ENCODE assay signal across 8 mouse cellular contexts in the genomic region with DNA sequence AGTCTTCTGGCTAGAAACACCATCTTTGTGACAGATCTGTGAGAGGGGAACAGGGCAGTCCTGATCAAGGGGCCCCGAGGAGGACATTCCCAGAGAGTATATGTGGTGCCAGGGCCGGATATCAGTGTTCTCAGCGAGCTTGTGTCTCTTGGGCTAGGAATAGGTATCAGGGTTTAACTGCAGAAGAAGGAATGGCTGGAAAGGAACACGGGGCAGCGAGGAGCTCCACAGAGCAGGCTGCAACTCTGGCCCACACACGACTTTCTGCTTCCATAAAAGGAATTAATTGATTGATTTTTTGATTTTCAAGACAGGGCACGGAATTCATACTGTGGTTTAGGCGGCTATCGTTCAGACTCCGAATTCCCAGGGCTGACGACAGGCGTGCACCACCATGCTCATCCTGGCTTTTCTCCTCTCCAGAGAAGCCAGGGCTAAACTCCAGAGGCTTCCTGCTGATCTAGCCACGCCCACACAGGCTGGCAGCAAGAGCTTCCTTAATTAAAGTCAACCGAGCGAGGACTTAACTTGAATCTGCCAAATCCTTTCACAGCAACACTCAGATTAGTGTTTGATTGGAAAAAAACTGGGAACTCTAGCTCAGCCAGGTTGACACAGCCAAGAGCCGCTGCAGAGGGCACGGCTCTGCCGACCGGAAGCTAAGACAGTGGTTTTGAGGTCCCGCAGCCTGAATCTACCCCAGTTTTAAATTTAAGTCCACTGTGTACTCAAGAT.
DNase-seq lines count a peak whose midpoint lies in the region; ATAC-seq lines count a peak whose summit lies in the region.

No protein-coding gene starts in this region.

- H3K27ac ChIP-seq in embryonic facial prominence, embryonic 14.5 days (replicated peaks; ENCODE audit: low read depth, low read length), result no peak overlapping the region
- H3K27ac ChIP-seq in liver, embryonic 15.5 days (replicated peaks), result no peak overlapping the region
- H3K27ac ChIP-seq in neural tube, embryonic 12.5 days, result no peak overlapping the region

- ATAC-seq in embryonic facial prominence, embryonic 14.5 days (ENCODE audit: low read depth), result peak; percentile 85
- no peak for ATAC-seq in liver, embryonic 15.5 days (ENCODE audit: insufficient read depth)
- ATAC-seq in neural tube, embryonic 12.5 days (ENCODE audit: low FRiP score, low read depth), result peak; percentile 75

- H3K36me3 ChIP-seq in embryonic facial prominence, embryonic 14.5 days (ENCODE audit: control insufficient read depth, insufficient read depth, low read length), result no peaks in the 10 kb centered on the region
- H3K36me3 ChIP-seq in liver, embryonic 15.5 days (replicated peaks), result no peaks in the 10 kb centered on the region
- no peaks in the 10 kb centered on the region for H3K36me3 ChIP-seq in neural tube, embryonic 12.5 days

- WGBS in embryonic facial prominence, embryonic 14.5 days, result 7% methylated on average over 20 of the region's 20 CpGs
- 10% methylated on average over 20 of the region's 20 CpGs for WGBS in liver, embryonic 15.5 days (ENCODE audit: insufficient replicate concordance)
- WGBS in neural tube, embryonic 12.5 days, result 8% methylated on average over 20 of the region's 20 CpGs

- intact Hi-C loops in heart, postnatal 10 days (cut with DNase I), result no loop called here

- H3K4me2 ChIP-seq in embryonic facial prominence, embryonic 14.5 days (ENCODE audit: low read depth, low read length), result peak overlapping the region; percentile 67
- peak overlapping the region; percentile 54 for H3K4me2 ChIP-seq in liver, embryonic 15.5 days
- H3K4me2 ChIP-seq in neural tube, embryonic 12.5 days (replicated peaks), result peak overlapping the region; percentile 52

- no peaks in the 10 kb centered on the region for H3K9me3 ChIP-seq in embryonic facial prominence, embryonic 14.5 days (ENCODE audit: control insufficient read depth, low read length)
- no peaks in the 10 kb centered on the region for H3K9me3 ChIP-seq in liver, embryonic 15.5 days (replicated peaks)
- no peaks in the 10 kb centered on the region for H3K9me3 ChIP-seq in neural tube, embryonic 12.5 days

- H3K4me3 ChIP-seq in embryonic facial prominence, embryonic 14.5 days (ENCODE audit: low read depth, low read length), result peak overlapping the region; percentile 37
- 0 out of 2 replicates have a peak overlapping the region, but pooled peaks have one; percentile 10 for H3K4me3 ChIP-seq in liver, embryonic 15.5 days (replicated peaks)
- no peak overlapping the region for H3K4me3 ChIP-seq in neural tube, embryonic 12.5 days

- 0 out of 2 replicates have a peak, but pooled peaks cover 4% of the 10 kb centered on the region for H3K4me1 ChIP-seq in embryonic facial prominence, embryonic 14.5 days (ENCODE audit: control insufficient read depth, insufficient read depth, low read length)
- no peaks in the 10 kb centered on the region for H3K4me1 ChIP-seq in liver, embryonic 15.5 days (replicated peaks)
- H3K4me1 ChIP-seq in neural tube, embryonic 12.5 days, result 0 out of 2 replicates have a peak, but pooled peaks cover 3% of the 10 kb centered on the region

- H3K9ac ChIP-seq in embryonic facial prominence, embryonic 14.5 days (ENCODE audit: low read depth, low read length), result peak overlapping the region; percentile 56
- H3K9ac ChIP-seq in liver, embryonic 15.5 days, result no peak overlapping the region
- H3K9ac ChIP-seq in neural tube, embryonic 12.5 days, result no peak overlapping the region

- no peaks in the 10 kb centered on the region for H3K27me3 ChIP-seq in embryonic facial prominence, embryonic 14.5 days (replicated peaks; ENCODE audit: control insufficient read depth, insufficient read depth, low read length)
- no peaks in the 10 kb centered on the region for H3K27me3 ChIP-seq in liver, embryonic 15.5 days
- H3K27me3 ChIP-seq in neural tube, embryonic 12.5 days (replicated peaks), result no peaks in the 10 kb centered on the region

- peak; percentile 15 for DNase-seq in thymus, postnatal 14 days
- DNase-seq in thymus, postnatal 0 days (ENCODE audit: low spot score), result no peak
- DNase-seq in embryonic facial prominence, embryonic 14.5 days (ENCODE audit: low spot score), result peak; percentile 85
- DNase-seq in heart, postnatal 10 days, result peak; percentile 35 to 52
- DNase-seq in kidney, postnatal 14 days, result peak; percentile 77
- no peak for DNase-seq in spleen, postnatal 14 days (ENCODE audit: low spot score in 2 of 2)

Comparison
In these comparisons a context has a peak if more than half of its experiments do, and no peak if none do; other contexts are left out.
1. DNase-seq: peak in thymus, postnatal 14 days (single experiment), embryonic facial prominence, embryonic 14.5 days (single experiment), heart, postnatal 10 days (2 of 2) and kidney, postnatal 14 days (single experiment); none in thymus, postnatal 0 days (single experiment) and spleen, postnatal 14 days (0 of 2).
2. Peak in every context shown above with its lines, with median percentiles within 50 percentile points of each other: H3K4me2 ChIP-seq.